Mouse (Mus musculus): ENCODE measurements at regions not wholly inside any gene's neighbourhood (a gene's known extent, or its start where the extent isn't known, plus 50 kb on each side); places are given as distances from the start of the nearest gene placed in this dataset.
A peak's percentile ranks its signal among the peaks of the same experiment; 100 is the strongest.

- no peak overlapping the region for H3K27ac ChIP-seq (ENCODE audit: low read depth, low read length)
- no peak overlapping the region for H3K9ac ChIP-seq (ENCODE audit: low read length)
- H3K4me3 ChIP-seq (ENCODE audit: low read depth, low read length): no peak overlapping the region
- H3K4me1 ChIP-seq (ENCODE audit: control insufficient read depth, insufficient read depth, low read length): no peaks in the 10 kb centered on the region
- no peak for ATAC-seq
- DNase-seq (ENCODE audit: low spot score): no peak
- no peaks in the 10 kb centered on the region for H3K27me3 ChIP-seq (replicated peaks; ENCODE audit: control insufficient read depth, insufficient read depth, low read length)
- no peak overlapping the region for H3K4me2 ChIP-seq (ENCODE audit: low read length)
- WGBS: 78% methylated on average over 3 of the region's 3 CpGs
- no peaks in the 10 kb centered on the region for H3K36me3 ChIP-seq (ENCODE audit: control insufficient read depth, insufficient read depth, low read length)
- H3K9me3 ChIP-seq (replicated peaks; ENCODE audit: control insufficient read depth, low read length): no peaks in the 10 kb centered on the region
Observed at GRCm38 (mm10) chr3:159121626-159122025, 373.6 kb upstream of the Depdc1a start.

DNA sequence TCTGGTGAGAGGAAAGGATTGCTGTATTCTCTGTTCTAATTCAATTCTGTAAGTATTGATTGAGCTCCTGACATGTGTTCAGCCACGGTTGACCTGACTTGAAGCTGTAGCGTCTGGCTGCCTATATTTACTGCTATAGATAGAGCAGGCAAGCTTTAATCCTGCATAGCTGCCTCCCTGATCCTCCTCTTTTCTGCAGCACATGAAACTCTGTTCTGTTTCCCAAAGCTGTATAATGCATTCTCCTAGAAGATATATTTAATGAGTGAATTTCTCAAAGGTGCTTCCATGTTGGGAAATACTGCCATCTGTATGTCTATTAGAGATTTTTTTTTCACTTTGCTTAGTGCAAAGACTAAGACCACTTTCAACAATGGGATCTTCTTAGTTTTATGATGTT lies 351.4 kb upstream of the Depdc1a start:
- Histone ChIP-seq H3K36me3 (ENCODE audit: control insufficient read depth, insufficient read depth, low read length) (no peaks in the 10 kb centered on the region), H3K9me3 (replicated peaks; ENCODE audit: control insufficient read depth, low read length) (no peaks in the 10 kb centered on the region)
- peak; percentile 46 for DNase-seq (ENCODE audit: low spot score)

GRCm38 (mm10) chr3:159181504-159181903 lies 313.7 kb upstream of the Depdc1a start:
- no peaks in the 10 kb centered on the region for H3K36me3 ChIP-seq (ENCODE audit: control insufficient read depth, insufficient read depth, low read length)
- H3K9me3 ChIP-seq (replicated peaks; ENCODE audit: control insufficient read depth, low read length): no peaks in the 10 kb centered on the region
- no peak overlapping the region for H3K4me3 ChIP-seq (ENCODE audit: low read depth, low read length)
- no peak overlapping the region for H3K27ac ChIP-seq (ENCODE audit: low read depth, low read length)
- H3K4me1 ChIP-seq (ENCODE audit: control insufficient read depth, insufficient read depth, low read length): no peaks in the 10 kb centered on the region
- DNase-seq (ENCODE audit: low spot score): no peak
- no peak overlapping the region for H3K9ac ChIP-seq (ENCODE audit: low read length)
- ATAC-seq: no peak
- H3K27me3 ChIP-seq (replicated peaks; ENCODE audit: control insufficient read depth, insufficient read depth, low read length): no peaks in the 10 kb centered on the region
- no peak overlapping the region for H3K4me2 ChIP-seq (ENCODE audit: low read length)

More for the DNA sequence above, 351.4 kb upstream of the Depdc1a start:
- Histone ChIP-seq H3K27me3 (replicated peaks; ENCODE audit: control insufficient read depth, insufficient read depth, low read length) (no peaks in the 10 kb centered on the region), H3K4me2 (ENCODE audit: low read length) (no peak overlapping the region), H3K4me3 (ENCODE audit: low read depth, low read length) (no peak overlapping the region), H3K4me1 (ENCODE audit: control insufficient read depth, insufficient read depth, low read length) (no peaks in the 10 kb centered on the region), H3K27ac (ENCODE audit: low read depth, low read length) (no peak overlapping the region), H3K9ac (ENCODE audit: low read length) (no peak overlapping the region)
- 0 out of 2 replicates have a peak, but pooled peaks have one; percentile 50 for ATAC-seq
- 58% methylated on average over 2 of the region's 2 CpGs for WGBS

- H3K9ac ChIP-seq (ENCODE audit: low read length): no peak overlapping the region
Observed at GRCm38 (mm10) chr3:159193189-159193588, 302.0 kb upstream of the Depdc1a start.

More at GRCm38 (mm10) chr3:159193189-159193588, 302.0 kb upstream of the Depdc1a start:
- H3K4me2 ChIP-seq (ENCODE audit: low read length): no peak overlapping the region
- no peak overlapping the region for H3K4me3 ChIP-seq (ENCODE audit: low read depth, low read length)
- no peaks in the 10 kb centered on the region for H3K9me3 ChIP-seq (replicated peaks; ENCODE audit: control insufficient read depth, low read length)
- no peaks in the 10 kb centered on the region for H3K36me3 ChIP-seq (ENCODE audit: control insufficient read depth, insufficient read depth, low read length)
- no peak overlapping the region for H3K27ac ChIP-seq (ENCODE audit: low read depth, low read length)
- H3K27me3 ChIP-seq (replicated peaks; ENCODE audit: control insufficient read depth, insufficient read depth, low read length): no peaks in the 10 kb centered on the region
- DNase-seq (ENCODE audit: low spot score): no peak
- no peaks in the 10 kb centered on the region for H3K4me1 ChIP-seq (ENCODE audit: control insufficient read depth, insufficient read depth, low read length)
- no peak for ATAC-seq

Data from forebrain, embryonic 14.5 days (tissue).